In the genomic region with DNA sequence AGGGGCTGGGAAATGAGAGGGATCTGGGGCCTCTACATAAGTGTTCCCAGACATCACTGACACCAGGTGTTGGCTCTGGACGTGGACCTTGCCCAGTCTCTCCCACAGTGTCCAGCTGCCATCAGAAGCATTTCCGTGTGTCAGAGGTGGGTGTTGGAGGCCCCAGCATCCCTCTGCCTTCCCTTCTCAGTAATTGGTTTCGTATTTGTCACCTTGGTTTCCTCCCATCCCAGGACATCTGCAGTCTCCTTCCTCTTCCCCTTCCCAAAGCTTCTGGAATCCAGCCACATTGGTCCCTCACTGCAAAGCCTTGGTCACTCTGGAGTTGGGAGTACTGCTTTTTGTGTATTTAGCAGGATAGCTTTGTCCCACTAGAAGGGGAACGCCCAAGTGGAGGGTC, we compare ENCODE assay signal across 12 mouse cellular contexts.
DNase-seq lines count a peak whose midpoint lies in the region; ATAC-seq and TF ChIP-seq lines count a peak whose summit lies in the region.
"Had no signal": no experiment of that assay in that cellular context is flagged by ENCODE, and none has a peak within 500 bp of the region (broad histone marks: within the 10 kb centered on the region; RNA-seq: fewer than 3 reads in every experiment).

No protein-coding gene starts in this region.

- H3K36me3 ChIP-seq in kidney, adult 2 months (ENCODE audit: control insufficient read depth, insufficient read depth, low read length): no peaks in the 10 kb centered on the region
- H3K36me3 ChIP-seq in kidney, embryonic 14.5 days (ENCODE audit: control insufficient read depth, insufficient read depth, low read length): no peaks in the 10 kb centered on the region
- H3K36me3 ChIP-seq in kidney, embryonic 16.5 days (ENCODE audit: insufficient read depth, low read length): no peaks in the 10 kb centered on the region
- H3K36me3 ChIP-seq: hindbrain, embryonic 12.5 days; limb, embryonic 13.5 days had no signal

- TF ChIP-seq CTCF in kidney, adult 2 months (conservative IDR thresholded peaks at IDR 0.05; ENCODE audit: insufficient read depth, insufficient read length, low read depth, low read length): no peak

- no peak overlapping the region for H3K4me2 ChIP-seq in kidney, embryonic 14.5 days (replicated peaks; ENCODE audit: low read depth, low read length)
- H3K4me2 ChIP-seq in kidney, embryonic 16.5 days (replicated peaks; ENCODE audit: low read depth, low read length): no peak overlapping the region
- H3K4me2 ChIP-seq: hindbrain, embryonic 12.5 days; lung, embryonic 14.5 days had no signal

- no peak overlapping the region for H3K9ac ChIP-seq in kidney, embryonic 14.5 days (ENCODE audit: low read depth, low read length)
- no peak overlapping the region for H3K9ac ChIP-seq in kidney, embryonic 16.5 days (replicated peaks; ENCODE audit: low read length)
- H3K9ac ChIP-seq: hindbrain, embryonic 12.5 days; limb, embryonic 13.5 days; lung, embryonic 14.5 days had no signal

- ATAC-seq in kidney, embryonic 14.5 days (ENCODE audit: low FRiP score, low TSS enrichment): no peak
- 0 out of 2 replicates have a peak, but pooled peaks have one; percentile 7 for ATAC-seq in kidney, embryonic 16.5 days (ENCODE audit: low FRiP score, low TSS enrichment)
- ATAC-seq: forebrain, embryonic 14.5 days had no signal

- no peak overlapping the region for H3K27ac ChIP-seq in kidney, adult 2 months (ENCODE audit: insufficient read depth, low read depth, low read length)
- H3K27ac ChIP-seq in kidney, embryonic 14.5 days (ENCODE audit: low read depth, low read length): no peak overlapping the region
- H3K27ac ChIP-seq in kidney, embryonic 16.5 days (ENCODE audit: low read length): no peak overlapping the region
- H3K27ac ChIP-seq: hindbrain, embryonic 12.5 days had no signal

- peak; percentile 16 for DNase-seq in adrenal gland, adult 8-10 months
- DNase-seq in adrenal gland, postnatal 25 days: no peak
- DNase-seq in kidney, adult 2 months: peak; percentile 78
- peak; percentile 4 to 9 for DNase-seq in B cell, adult 2 months
- DNase-seq in cerebellum, postnatal 10 days: no peak
- no peak for DNase-seq in cerebellum, adult 9-10 months
- DNase-seq: lung, embryonic 14.5 days had no signal

- WGBS in kidney, adult 2 months: 65% methylated on average over 4 of the region's 4 CpGs
- 75% methylated on average over 4 of the region's 4 CpGs for WGBS in kidney, embryonic 14.5 days
- 72% methylated on average over 4 of the region's 4 CpGs for WGBS in kidney, embryonic 16.5 days

- no peaks in the 10 kb centered on the region for H3K9me3 ChIP-seq in kidney, embryonic 14.5 days (ENCODE audit: control insufficient read depth, low read length)
- H3K9me3 ChIP-seq in kidney, embryonic 16.5 days (ENCODE audit: low read length): no peaks in the 10 kb centered on the region
- H3K9me3 ChIP-seq: limb, embryonic 13.5 days had no signal

- no peak for TF ChIP-seq POLR2A in kidney, adult 2 months (IDR thresholded peaks at IDR 0.05; ENCODE audit: low read depth, low read length)

- peaks cover 13% of the 10 kb centered on the region for H3K4me1 ChIP-seq in kidney, adult 2 months (ENCODE audit: control insufficient read depth, insufficient read depth, low read length)
- H3K4me1 ChIP-seq in kidney, embryonic 14.5 days (ENCODE audit: control insufficient read depth, insufficient read depth, low read length): peaks cover 82% of the 10 kb centered on the region
- H3K4me1 ChIP-seq in kidney, embryonic 16.5 days (ENCODE audit: insufficient read depth, low read length): peaks cover 83% of the 10 kb centered on the region

- no peaks in the 10 kb centered on the region for H3K27me3 ChIP-seq in kidney, adult 2 months (replicated peaks; ENCODE audit: control insufficient read depth, insufficient read depth, low read length)
- H3K27me3 ChIP-seq in kidney, embryonic 14.5 days (ENCODE audit: control insufficient read depth, insufficient read depth, low read length): no peaks in the 10 kb centered on the region
- no peaks in the 10 kb centered on the region for H3K27me3 ChIP-seq in kidney, embryonic 16.5 days (ENCODE audit: insufficient read depth, low read length)
- H3K27me3 ChIP-seq: limb, embryonic 13.5 days had no signal

- no peak overlapping the region for H3K4me3 ChIP-seq in kidney, adult 2 months (ENCODE audit: insufficient read depth, low read depth, low read length)
- H3K4me3 ChIP-seq in kidney, embryonic 14.5 days (ENCODE audit: low read length): no peak overlapping the region
- no peak overlapping the region for H3K4me3 ChIP-seq in kidney, embryonic 16.5 days (ENCODE audit: low read length)
- H3K4me3 ChIP-seq: hindbrain, embryonic 12.5 days; limb, embryonic 13.5 days had no signal

Comparison
In these comparisons a context has a peak if more than half of its experiments do, and no peak if none do; other contexts are left out.
1. DNase-seq: peak in adrenal gland, adult 8-10 months (single experiment), kidney, adult 2 months (single experiment) and B cell, adult 2 months (2 of 2); none in adrenal gland, postnatal 25 days (single experiment), cerebellum, postnatal 10 days (0 of 2) and cerebellum, adult 9-10 months (single experiment).